9 mouse cellular contexts compared by ENCODE assay signal in the genomic region with DNA sequence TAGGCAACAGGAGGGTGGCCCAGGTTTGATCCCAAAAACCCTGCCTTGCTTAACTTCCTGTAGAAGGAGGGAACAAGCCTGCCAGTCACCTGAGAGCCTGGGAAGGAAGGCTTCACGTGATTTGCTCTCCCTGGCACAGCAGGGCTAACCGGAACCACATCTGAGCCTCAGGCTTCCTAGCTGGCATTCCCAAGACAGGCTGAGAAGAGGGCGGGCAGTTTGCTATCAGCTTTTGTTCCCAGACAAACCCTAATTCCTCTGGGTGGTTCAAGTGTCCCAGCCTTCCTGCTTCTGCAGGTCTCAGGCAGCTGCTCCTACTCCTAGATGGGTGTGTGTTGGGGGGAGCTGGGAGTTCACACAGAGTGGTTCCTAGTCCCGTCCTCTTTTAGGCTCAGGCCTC. TPM values are rescaled to one million over a fixed set of nuclear protein-coding genes. Genes with fewer than 3 reads are reported as not detected.
DNase-seq lines count a peak whose midpoint lies in the region; ATAC-seq and TF ChIP-seq lines count a peak whose summit lies in the region.
"Had no signal": no experiment of that assay in that cellular context is flagged by ENCODE, and none has a peak within 500 bp of the region (broad histone marks: within the 10 kb centered on the region; RNA-seq: fewer than 3 reads in every experiment).

No protein-coding gene starts in this region.

- no peak overlapping the region for H3K4me2 ChIP-seq in midbrain, postnatal 0 days (ENCODE audit: low read depth, low read length, poor library complexity, severe bottlenecking)
- no peak overlapping the region for H3K4me2 ChIP-seq in kidney, embryonic 15.5 days
- H3K4me2 ChIP-seq in neural tube, embryonic 15.5 days: no peak overlapping the region

- peaks cover 12% of the 10 kb centered on the region for H3K36me3 ChIP-seq in midbrain, embryonic 10.5 days
- H3K36me3 ChIP-seq in midbrain, postnatal 0 days (ENCODE audit: insufficient read depth, low read length): no peaks in the 10 kb centered on the region; the same call in 1 of the 2 replicates
- peaks cover 21% of the 10 kb centered on the region for H3K36me3 ChIP-seq in kidney, embryonic 15.5 days
- no peaks in the 10 kb centered on the region for H3K36me3 ChIP-seq in neural tube, embryonic 15.5 days

- no peak overlapping the region for H3K9ac ChIP-seq in midbrain, postnatal 0 days (replicated peaks; ENCODE audit: low read length, poor library complexity, severe bottlenecking)
- no peak overlapping the region for H3K9ac ChIP-seq in kidney, embryonic 15.5 days
- H3K9ac ChIP-seq in neural tube, embryonic 15.5 days (replicated peaks): no peak overlapping the region

- DNase-seq in cerebellum, adult 2 months: no peak
- no peak for DNase-seq in cerebellum, adult 8-10 months
- DNase-seq in midbrain, embryonic 10.5 days (ENCODE audit: low spot score): no peak
- DNase-seq in midbrain, postnatal 0 days (ENCODE audit: low spot score): no peak
- DNase-seq in ovary, adult 18-20 months (ENCODE audit: low spot score): no peak
- DNase-seq in right cerebral cortex, adult 18-20 months: no peak
- DNase-seq: gastrocnemius, postnatal 36 days had no signal

- ATAC-seq in midbrain, postnatal 0 days (ENCODE audit: low FRiP score): no peak
- ATAC-seq in kidney, embryonic 15.5 days (replicated peaks; ENCODE audit: low FRiP score): no peak
- ATAC-seq in neural tube, embryonic 15.5 days (ENCODE audit: low FRiP score): no peak

- H3K4me1 ChIP-seq in cerebellum, adult 2 months (ENCODE audit: control insufficient read depth, insufficient read depth, low read length): peaks cover 24% of the 10 kb centered on the region
- peaks cover 60% of the 10 kb centered on the region for H3K4me1 ChIP-seq in midbrain, embryonic 10.5 days
- H3K4me1 ChIP-seq in midbrain, postnatal 0 days (ENCODE audit: insufficient read depth, low read length): no peaks in the 10 kb centered on the region
- peaks cover 8% of the 10 kb centered on the region for H3K4me1 ChIP-seq in kidney, embryonic 15.5 days
- H3K4me1 ChIP-seq in neural tube, embryonic 15.5 days: peaks cover 34% of the 10 kb centered on the region

- TF ChIP-seq POLR2A in cerebellum, adult 2 months (IDR thresholded peaks at IDR 0.05; ENCODE audit: borderline replicate concordance, insufficient read depth, low read length): no peak

- H3K27ac ChIP-seq in cerebellum, adult 2 months (ENCODE audit: insufficient read depth, low read length): 0 out of 2 replicates have a peak overlapping the region, but pooled peaks have one; percentile 19
- H3K27ac ChIP-seq in midbrain, embryonic 10.5 days (replicated peaks): peak overlapping the region; percentile 72
- H3K27ac ChIP-seq in midbrain, postnatal 0 days (ENCODE audit: low read depth, low read length): no peak overlapping the region
- H3K27ac ChIP-seq in kidney, embryonic 15.5 days: peak overlapping the region; percentile 18; the same call in 1 of the 2 replicates
- H3K27ac ChIP-seq in neural tube, embryonic 15.5 days (replicated peaks): 0 out of 2 replicates have a peak overlapping the region, but pooled peaks have one; percentile 13

- H3K9me3 ChIP-seq in midbrain, embryonic 10.5 days (replicated peaks): no peaks in the 10 kb centered on the region
- H3K9me3 ChIP-seq in midbrain, postnatal 0 days (ENCODE audit: low read length): no peaks in the 10 kb centered on the region
- H3K9me3 ChIP-seq in kidney, embryonic 15.5 days (replicated peaks): no peaks in the 10 kb centered on the region
- no peaks in the 10 kb centered on the region for H3K9me3 ChIP-seq in neural tube, embryonic 15.5 days (replicated peaks)

- H3K27me3 ChIP-seq in cerebellum, adult 2 months (ENCODE audit: control insufficient read depth, insufficient read depth, low read length): no peaks in the 10 kb centered on the region
- no peaks in the 10 kb centered on the region for H3K27me3 ChIP-seq in midbrain, embryonic 10.5 days (ENCODE audit: low read depth, poor library complexity, severe bottlenecking)
- no peaks in the 10 kb centered on the region for H3K27me3 ChIP-seq in midbrain, postnatal 0 days (ENCODE audit: insufficient read depth, low read length)
- no peaks in the 10 kb centered on the region for H3K27me3 ChIP-seq in kidney, embryonic 15.5 days
- no peaks in the 10 kb centered on the region for H3K27me3 ChIP-seq in neural tube, embryonic 15.5 days (replicated peaks)

- H3K4me3 ChIP-seq in cerebellum, adult 2 months (replicated peaks; ENCODE audit: insufficient read depth, low read depth, low read length): no peak overlapping the region
- no peak overlapping the region for H3K4me3 ChIP-seq in midbrain, embryonic 10.5 days
- H3K4me3 ChIP-seq in midbrain, postnatal 0 days (ENCODE audit: low read depth, low read length): no peak overlapping the region
- H3K4me3 ChIP-seq in kidney, embryonic 15.5 days (replicated peaks): no peak overlapping the region
- H3K4me3 ChIP-seq in neural tube, embryonic 15.5 days (replicated peaks): no peak overlapping the region

- WGBS in cerebellum, adult 2 months: 29% methylated on average over 4 of the region's 4 CpGs
- WGBS in midbrain, embryonic 10.5 days: 57% methylated on average over 4 of the region's 4 CpGs
- 32% methylated on average over 4 of the region's 4 CpGs for WGBS in midbrain, postnatal 0 days
- WGBS in kidney, embryonic 15.5 days: 51% methylated on average over 4 of the region's 4 CpGs
- 37% methylated on average over 4 of the region's 4 CpGs for WGBS in neural tube, embryonic 15.5 days

- no peak for TF ChIP-seq CTCF in cerebellum, adult 2 months (IDR thresholded peaks at IDR 0.05; ENCODE audit: borderline replicate concordance, insufficient read depth, low read depth, low read length)
- TF ChIP-seq CTCF in midbrain, postnatal 0 days (IDR thresholded peaks at IDR 0.05): no peak

RNA-seq across cellular contexts. Expression of gene Dpm2, which starts 15.2 kb away (rescaled TPM):
- polyA plus RNA-seq in cerebellum, adult 2 months (2012; rRNA removed): 131 and 137 TPM in 2 replicates
- polyA plus RNA-seq in midbrain, embryonic 10.5 days (2016; fragmentation: Nextera tagmentation; extraction: Ambion mirVana): 113 and 116 TPM in 2 replicates
- 70.0 and 73.3 TPM in 2 replicates for total RNA-seq in midbrain, postnatal 0 days (2014; rRNA removed)
- 135 and 143 TPM in 2 replicates for polyA plus RNA-seq in midbrain, postnatal 0 days (2015; fragmentation: Nextera tagmentation; extraction: Ambion mirVana)
- polyA plus RNA-seq in kidney, embryonic 15.5 days (2015; fragmentation: Nextera tagmentation; extraction: Ambion mirVana): 103 and 107 TPM in 2 replicates
- 141 and 147 TPM in 2 replicates for polyA plus RNA-seq in neural tube, embryonic 15.5 days (2015; fragmentation: Nextera tagmentation; extraction: Ambion mirVana)

RNA-seq across cellular contexts. Expression of gene Pip5kl1, which starts 19.1 kb away (rescaled TPM):
- polyA plus RNA-seq in cerebellum, adult 2 months (2012; rRNA removed): 25.2 and 28.4 TPM in 2 replicates
- 1.9 and 2.8 TPM in 2 replicates for polyA plus RNA-seq in midbrain, embryonic 10.5 days (2016; fragmentation: Nextera tagmentation; extraction: Ambion mirVana)
- 19.3 and 20.0 TPM in 2 replicates for total RNA-seq in midbrain, postnatal 0 days (2014; rRNA removed)
- polyA plus RNA-seq in midbrain, postnatal 0 days (2015; fragmentation: Nextera tagmentation; extraction: Ambion mirVana): 16.5 and 26.5 TPM in 2 replicates
- polyA plus RNA-seq in kidney, embryonic 15.5 days (2015; fragmentation: Nextera tagmentation; extraction: Ambion mirVana): 2.0 and 2.7 TPM in 2 replicates
- polyA plus RNA-seq in neural tube, embryonic 15.5 days (2015; fragmentation: Nextera tagmentation; extraction: Ambion mirVana): 16.3 and 17.8 TPM in 2 replicates
- total RNA-seq: gastrocnemius, postnatal 36 days had no signal

RNA-seq across cellular contexts. Expression of gene 9430097D07Rik, which starts 20.0 kb away (rescaled TPM):
- polyA plus RNA-seq in cerebellum, adult 2 months (2012; rRNA removed): 0.59 and 0.60 TPM in 2 replicates
- polyA plus RNA-seq in midbrain, embryonic 10.5 days (2016; fragmentation: Nextera tagmentation; extraction: Ambion mirVana): 0.17 and 0.22 TPM in 2 replicates
- 0.16 and 0.33 TPM in 2 replicates for total RNA-seq in midbrain, postnatal 0 days (2014; rRNA removed)
- polyA plus RNA-seq in midbrain, postnatal 0 days (2015; fragmentation: Nextera tagmentation; extraction: Ambion mirVana): 0.69 and 0.82 TPM in 2 replicates
- polyA plus RNA-seq in kidney, embryonic 15.5 days (2015; fragmentation: Nextera tagmentation; extraction: Ambion mirVana): 0.10 and 0.17 TPM in 2 replicates
- 0.59 and 0.99 TPM in 2 replicates for polyA plus RNA-seq in neural tube, embryonic 15.5 days (2015; fragmentation: Nextera tagmentation; extraction: Ambion mirVana)
- total RNA-seq: gastrocnemius, postnatal 36 days had no signal

RNA-seq across cellular contexts. Expression of gene Fam102a, which starts 20.4 kb away (rescaled TPM):
- polyA plus RNA-seq in cerebellum, adult 2 months (2012; rRNA removed): 38.1 and 40.2 TPM in 2 replicates
- polyA plus RNA-seq in midbrain, embryonic 10.5 days (2016; fragmentation: Nextera tagmentation; extraction: Ambion mirVana): 6.8 and 7.9 TPM in 2 replicates
- 21.5 and 24.4 TPM in 2 replicates for total RNA-seq in midbrain, postnatal 0 days (2014; rRNA removed)
- polyA plus RNA-seq in midbrain, postnatal 0 days (2015; fragmentation: Nextera tagmentation; extraction: Ambion mirVana): 6.8 and 7.2 TPM in 2 replicates
- 14.5 and 15.0 TPM in 2 replicates for polyA plus RNA-seq in kidney, embryonic 15.5 days (2015; fragmentation: Nextera tagmentation; extraction: Ambion mirVana)
- 6.7 and 7.0 TPM in 2 replicates for polyA plus RNA-seq in neural tube, embryonic 15.5 days (2015; fragmentation: Nextera tagmentation; extraction: Ambion mirVana)

RNA-seq across cellular contexts. Expression of gene St6galnac4, which starts 31.4 kb away (rescaled TPM):
- polyA plus RNA-seq in cerebellum, adult 2 months (2012; rRNA removed): 91.4 and 101 TPM in 2 replicates
- polyA plus RNA-seq in midbrain, embryonic 10.5 days (2016; fragmentation: Nextera tagmentation; extraction: Ambion mirVana): 15.9 and 17.1 TPM in 2 replicates
- 50.9 and 51.1 TPM in 2 replicates for total RNA-seq in midbrain, postnatal 0 days (2014; rRNA removed)
- polyA plus RNA-seq in midbrain, postnatal 0 days (2015; fragmentation: Nextera tagmentation; extraction: Ambion mirVana): 38.0 and 38.6 TPM in 2 replicates
- 22.3 and 23.2 TPM in 2 replicates for polyA plus RNA-seq in kidney, embryonic 15.5 days (2015; fragmentation: Nextera tagmentation; extraction: Ambion mirVana)
- 43.9 and 44.6 TPM in 2 replicates for polyA plus RNA-seq in neural tube, embryonic 15.5 days (2015; fragmentation: Nextera tagmentation; extraction: Ambion mirVana)
